Mouse (Mus musculus): ENCODE data around the gene Psme4.

DNA sequence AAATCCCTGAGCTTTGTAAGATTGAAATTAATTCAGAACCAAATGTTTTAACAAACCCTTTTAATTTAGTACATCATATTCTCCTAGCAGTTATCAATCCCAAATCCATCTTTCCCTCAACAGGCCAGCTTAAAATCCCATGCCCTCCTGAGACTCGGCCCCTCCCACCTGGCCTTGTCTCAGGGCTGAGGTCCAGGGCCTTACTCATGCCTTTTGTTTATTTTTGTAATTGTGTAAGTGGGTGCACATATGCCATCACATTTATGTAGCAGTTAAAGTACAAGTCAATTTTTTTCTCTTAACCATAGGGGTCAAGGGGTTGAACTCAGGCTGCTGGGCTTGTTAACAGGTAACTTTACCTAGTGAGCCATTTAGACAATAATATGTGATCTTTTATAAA is 72.8 kb downstream of the Psme4 start:
- TF ChIP-seq CTCF (IDR thresholded peaks at IDR 0.05; ENCODE audit: borderline replicate concordance, control insufficient read depth, extremely low read depth, insufficient read depth, low read length, poor library complexity) (no peak), POLR2A (IDR thresholded peaks at IDR 0.05; ENCODE audit: control insufficient read depth, extremely low read depth, insufficient read depth, low read length, poor library complexity) (no peak)

Data from thymus, adult 2 months (tissue).